Mouse (Mus musculus): ENCODE results near the gene Psma5. TPM values are rescaled to one million over a fixed set of nuclear protein-coding genes. Genes with fewer than 3 reads are reported as not detected.

Gene Psma5
- total and polyA plus RNA-seq, 2 experiments from 2014 or later: 134 to 239 TPM

DNA sequence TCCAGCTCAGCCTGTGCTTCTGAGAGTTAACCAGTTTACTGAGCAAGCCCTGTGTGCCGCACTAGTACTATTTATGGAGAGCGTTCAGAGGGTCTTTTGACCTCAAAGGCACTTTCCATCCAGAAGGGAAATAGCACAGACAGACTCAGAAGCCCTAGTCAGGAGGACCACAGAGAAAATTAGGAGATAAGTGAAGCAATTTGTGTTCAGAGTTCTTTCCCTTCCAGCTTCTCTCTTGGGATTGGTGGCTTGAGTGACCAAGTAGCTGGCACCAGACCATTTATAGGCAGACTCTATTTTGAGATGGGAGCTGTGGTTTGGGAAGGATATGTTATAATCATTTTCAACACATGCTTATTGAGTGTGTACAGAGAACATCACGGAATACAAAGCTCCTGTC, 49.7 kb downstream of the Psma5 start:
- no peak overlapping the region for H3K4me3 ChIP-seq (ENCODE audit: low read depth, low read length)
- no peak for DNase-seq
- H3K27ac ChIP-seq (ENCODE audit: low read depth, low read length): peak overlapping the region; percentile 40; the same call in 1 of the 2 replicates
- ATAC-seq: 0 out of 2 replicates have a peak, but pooled peaks have one; percentile 10
- H3K27me3 ChIP-seq (ENCODE audit: insufficient read depth, low read length): no peaks in the 10 kb centered on the region
- peaks cover 17% of the 10 kb centered on the region for H3K36me3 ChIP-seq (ENCODE audit: insufficient read depth)
- no peak overlapping the region for H3K9ac ChIP-seq
- TF ChIP-seq CTCF (IDR thresholded peaks at IDR 0.05; ENCODE audit: low read depth): no peak
- no peaks in the 10 kb centered on the region for H3K9me3 ChIP-seq (ENCODE audit: low read length)
- H3K4me1 ChIP-seq (ENCODE audit: insufficient read depth): peaks cover 21% of the 10 kb centered on the region
- 66% methylated on average over 3 of the region's 3 CpGs for whole genome bisulfite sequencing
- no peak overlapping the region for H3K4me2 ChIP-seq (ENCODE audit: low read depth)

GRCm38 (mm10) chr3:108307485-108307884, 50.8 kb downstream of the Psma5 start:
- ATAC-seq: peak; percentile 81
- 0 out of 2 replicates have a peak overlapping the region, but pooled peaks have one; percentile 13 for H3K4me2 ChIP-seq (ENCODE audit: low read depth)

DNA sequence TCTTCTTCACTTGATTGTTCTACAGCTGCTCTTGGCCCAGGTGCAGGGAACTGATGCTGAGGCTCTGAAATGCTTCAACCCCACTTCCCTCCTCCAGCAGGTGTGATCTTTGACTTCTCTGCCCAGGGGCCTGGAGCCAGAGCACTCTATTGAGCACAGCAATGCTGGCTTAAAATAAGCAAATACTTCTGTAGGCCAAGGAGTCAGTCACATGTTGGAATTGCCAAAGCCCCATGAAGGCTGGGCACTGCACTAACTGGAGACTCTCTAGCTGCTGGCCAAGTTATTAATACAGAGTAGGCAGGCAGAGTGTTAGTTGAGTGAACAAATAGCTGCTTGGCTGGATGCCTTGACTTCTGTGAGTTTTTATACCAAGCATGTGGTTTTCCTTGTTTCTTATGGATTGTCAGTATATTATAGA, 54.2 kb downstream of the Psma5 start:
- no peak overlapping the region for H3K27ac ChIP-seq (ENCODE audit: low read depth, low read length)
- no peak for TF ChIP-seq CTCF (IDR thresholded peaks at IDR 0.05; ENCODE audit: low read depth)
- H3K9me3 ChIP-seq (ENCODE audit: low read length): no peaks in the 10 kb centered on the region
- peaks cover 17% of the 10 kb centered on the region for H3K36me3 ChIP-seq (ENCODE audit: insufficient read depth)
- H3K27me3 ChIP-seq (ENCODE audit: insufficient read depth, low read length): no peaks in the 10 kb centered on the region
- H3K4me2 ChIP-seq (ENCODE audit: low read depth): no peak overlapping the region
- H3K4me1 ChIP-seq (ENCODE audit: insufficient read depth): peaks cover 21% of the 10 kb centered on the region
- no peak for DNase-seq
- ATAC-seq: no peak
- H3K9ac ChIP-seq: no peak overlapping the region
- H3K4me3 ChIP-seq (ENCODE audit: low read depth, low read length): no peak overlapping the region

More at GRCm38 (mm10) chr3:108307485-108307884, 50.8 kb downstream of the Psma5 start:
- Histone ChIP-seq H3K4me1 (ENCODE audit: insufficient read depth) (peaks cover 21% of the 10 kb centered on the region), H3K27me3 (ENCODE audit: insufficient read depth, low read length) (no peaks in the 10 kb centered on the region), H3K27ac (ENCODE audit: low read depth, low read length) (peak overlapping the region; percentile 62), H3K36me3 (ENCODE audit: insufficient read depth) (peaks cover 17% of the 10 kb centered on the region), H3K9me3 (ENCODE audit: low read length) (no peaks in the 10 kb centered on the region), H3K4me3 (ENCODE audit: low read depth, low read length) (no peak overlapping the region), H3K9ac (no peak overlapping the region)
- WGBS: 40% methylated on average over 6 of the region's 6 CpGs
- DNase-seq: no peak
- TF ChIP-seq CTCF (IDR thresholded peaks at IDR 0.05; ENCODE audit: low read depth): no peak

GRCm38 (mm10) chr3:108311688-108312087, 55.0 kb downstream of the Psma5 start:
- Histone ChIP-seq H3K4me3 (ENCODE audit: low read depth, low read length) (no peak overlapping the region), H3K27me3 (ENCODE audit: insufficient read depth, low read length) (no peaks in the 10 kb centered on the region), H3K9me3 (ENCODE audit: low read length) (no peaks in the 10 kb centered on the region), H3K4me2 (ENCODE audit: low read depth) (no peak overlapping the region), H3K27ac (ENCODE audit: low read depth, low read length) (no peak overlapping the region), H3K4me1 (ENCODE audit: insufficient read depth) (peaks cover 15% of the 10 kb centered on the region), H3K36me3 (ENCODE audit: insufficient read depth) (peaks cover 17% of the 10 kb centered on the region), H3K9ac (no peak overlapping the region)
- no peak for ATAC-seq
- TF ChIP-seq CTCF (IDR thresholded peaks at IDR 0.05; ENCODE audit: low read depth): no peak
- no peak for DNase-seq
- 91% methylated on average over 4 of the region's 4 CpGs for WGBS

DNA sequence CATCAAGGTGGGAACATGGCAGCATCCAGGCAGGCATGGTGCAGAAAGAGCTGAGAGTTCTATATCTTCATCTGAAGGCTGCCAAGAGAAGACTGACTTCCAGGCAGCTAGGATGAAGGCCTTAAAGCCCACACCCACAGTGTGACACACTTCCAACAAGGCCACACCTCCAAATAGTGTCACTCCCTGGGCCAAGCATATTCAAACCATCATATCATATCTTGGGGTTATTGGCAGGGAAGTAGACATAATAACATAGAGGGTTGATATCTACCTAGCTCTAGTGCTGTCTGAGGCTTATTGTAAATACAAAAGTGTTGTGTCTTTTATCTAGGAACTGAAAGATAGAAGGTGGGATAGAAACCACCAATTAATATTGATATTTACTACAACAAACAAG, 55.7 kb downstream of the Psma5 start:
- peaks cover 17% of the 10 kb centered on the region for H3K36me3 ChIP-seq (ENCODE audit: insufficient read depth)
- H3K4me3 ChIP-seq (ENCODE audit: low read depth, low read length): no peak overlapping the region
- H3K27ac ChIP-seq (ENCODE audit: low read depth, low read length): no peak overlapping the region
- no peak overlapping the region for H3K4me2 ChIP-seq (ENCODE audit: low read depth)
- TF ChIP-seq CTCF (IDR thresholded peaks at IDR 0.05; ENCODE audit: low read depth): no peak
- peaks cover 10% of the 10 kb centered on the region for H3K4me1 ChIP-seq (ENCODE audit: insufficient read depth)
- no peak for ATAC-seq
- H3K27me3 ChIP-seq (ENCODE audit: insufficient read depth, low read length): no peaks in the 10 kb centered on the region
- no peaks in the 10 kb centered on the region for H3K9me3 ChIP-seq (ENCODE audit: low read length)
- no peak overlapping the region for H3K9ac ChIP-seq
- no peak for DNase-seq

GRCm38 (mm10) chr3:108313138-108313537, 56.4 kb downstream of the Psma5 start:
- Histone ChIP-seq H3K27me3 (ENCODE audit: insufficient read depth, low read length) (no peaks in the 10 kb centered on the region), H3K4me2 (ENCODE audit: low read depth) (no peak overlapping the region), H3K27ac (ENCODE audit: low read depth, low read length) (no peak overlapping the region), H3K9ac (no peak overlapping the region), H3K4me1 (ENCODE audit: insufficient read depth) (peaks cover 4% of the 10 kb centered on the region; the same call in 1 of the 2 replicates), H3K9me3 (ENCODE audit: low read length) (no peaks in the 10 kb centered on the region), H3K4me3 (ENCODE audit: low read depth, low read length) (no peak overlapping the region), H3K36me3 (ENCODE audit: insufficient read depth) (peaks cover 17% of the 10 kb centered on the region)
- no peak for TF ChIP-seq CTCF (IDR thresholded peaks at IDR 0.05; ENCODE audit: low read depth)
- 76% methylated on average over 4 of the region's 4 CpGs for WGBS
- ATAC-seq: no peak
- DNase-seq: no peak

- DNase-seq (no peak), ATAC-seq (peak; percentile 45; the same call in 1 of the 2 replicates)
- Histone ChIP-seq H3K27me3 (ENCODE audit: insufficient read depth, low read length) (no peaks in the 10 kb centered on the region), H3K27ac (ENCODE audit: low read depth, low read length) (no peak overlapping the region), H3K4me1 (ENCODE audit: insufficient read depth) (no peaks in the 10 kb centered on the region), H3K9ac (no peak overlapping the region), H3K4me2 (ENCODE audit: low read depth) (no peak overlapping the region), H3K36me3 (ENCODE audit: insufficient read depth) (peaks cover 14% of the 10 kb centered on the region), H3K9me3 (ENCODE audit: low read length) (no peaks in the 10 kb centered on the region), H3K4me3 (ENCODE audit: low read depth, low read length) (no peak overlapping the region)
- TF ChIP-seq CTCF (IDR thresholded peaks at IDR 0.05; ENCODE audit: low read depth): no peak
- WGBS: 59% methylated on average over 8 of the region's 8 CpGs
Measured at GRCm38 (mm10) chr3:108314038-108314675, 57.4 kb downstream of the Psma5 start.

Measured in forebrain, postnatal 0 days (tissue).